Mouse (Mus musculus) liver, postnatal 0 days (tissue): ENCODE measurements around the gene Ate1. TPM values are rescaled to one million over a fixed set of nuclear protein-coding genes. Genes with fewer than 3 reads are reported as not detected.
A peak's percentile ranks its signal among the peaks of the same experiment; 100 is the strongest.

Source experiments
- ATAC-seq: fragments of 200-750 bp; cut with Nextera tagmentation; 2 replicates; pipeline ENCODE4 v1.8.0; 2017; ENCODE audit warnings: mild to moderate bottlenecking, moderate library complexity
- DNase-seq: peaks from one replicate; pipeline ENCODE4 v3.0.0-alpha.2; 2016
- H3K27ac ChIP-seq: fragments of 300-500 bp; sonication (generic); 2 replicates; pipeline ENCODE4 v1.5.1; 2014; ENCODE audit warnings: antibody characterized with exemption, moderate library complexity, mild to moderate bottlenecking, low read depth
- H3K27me3 ChIP-seq: fragments of 300-500 bp; sonication (generic); 2 replicates; pipeline ENCODE4 v1.6.1; 2014; ENCODE audit warnings: low read length, control low read depth, mixed read lengths; ENCODE audit not compliant: insufficient read depth
- H3K36me3 ChIP-seq: fragments of 300-500 bp; sonication (generic); replicated peaks from 2 replicates; pipeline ENCODE4 v1.6.1; 2014; ENCODE audit warnings: mild to moderate bottlenecking, control low read depth, low read length, moderate library complexity, mixed read lengths; ENCODE audit not compliant: insufficient read depth
- H3K4me1 ChIP-seq: fragments of 300-500 bp; sonication (generic); 2 replicates; pipeline ENCODE4 v1.6.1; 2014; ENCODE audit warnings: antibody characterized with exemption, mild to moderate bottlenecking, control low read depth; ENCODE audit not compliant: insufficient read depth
- H3K4me2 ChIP-seq: fragments of 300-500 bp; sonication (generic); 2 replicates; pipeline ENCODE4 v1.6.1; 2014; ENCODE audit warnings: low read depth, mild to moderate bottlenecking, low read length, moderate library complexity, mixed read lengths
- H3K4me3 ChIP-seq: fragments of 300-500 bp; sonication (generic); 2 replicates; pipeline ENCODE4 v1.5.1; 2014; ENCODE audit warnings: low read depth, low read length
- H3K9ac ChIP-seq: fragments of 300-500 bp; sonication (generic); replicated peaks from 2 replicates; pipeline ENCODE4 v1.6.1; 2014; ENCODE audit warnings: mild to moderate bottlenecking, moderate library complexity
- H3K9me3 ChIP-seq: fragments of 300-500 bp; sonication (generic); 2 replicates; pipeline ENCODE4 v1.6.1; 2016; ENCODE audit warnings: mild to moderate bottlenecking, control low read depth, low read length, mixed read lengths
- CTCF ChIP-seq: sonication (generic); IDR thresholded peaks from 2 replicates; pipeline ENCODE4 v1.5.1; 2016; ENCODE audit warnings: antibody characterized with exemption, low read depth
- EP300 ChIP-seq: IDR thresholded peaks from 2 replicates; pipeline ENCODE4 v1.6.1; 2016; ENCODE audit warnings: antibody characterized with exemption, low read depth, mild to moderate bottlenecking
- WGBS: fragments of 180-500 bp; shearing (Covaris S2); extraction: QIAGEN DNeasy Blood & Tissue Kit; methylation state at CpG from one replicate; pipeline ENCODE4 v1.1.7; 2014; ENCODE audit not compliant: insufficient replicate concordance; 5-methylcytosine and 5-hydroxymethylcytosine counted together
- polyA plus RNA-seq: library from polyadenylated mRNA; unstranded; fragments of >200 nt; fragmentation: Nextera tagmentation; extraction: Ambion mirVana; gene quantifications from 2 replicates; pipeline ENCODE4 v1.2.1, GENCODE M21; 2015

Gene Ate1
- polyA plus RNA-seq, 1 experiment from 2014 or later: 25.1 TPM

DNA sequence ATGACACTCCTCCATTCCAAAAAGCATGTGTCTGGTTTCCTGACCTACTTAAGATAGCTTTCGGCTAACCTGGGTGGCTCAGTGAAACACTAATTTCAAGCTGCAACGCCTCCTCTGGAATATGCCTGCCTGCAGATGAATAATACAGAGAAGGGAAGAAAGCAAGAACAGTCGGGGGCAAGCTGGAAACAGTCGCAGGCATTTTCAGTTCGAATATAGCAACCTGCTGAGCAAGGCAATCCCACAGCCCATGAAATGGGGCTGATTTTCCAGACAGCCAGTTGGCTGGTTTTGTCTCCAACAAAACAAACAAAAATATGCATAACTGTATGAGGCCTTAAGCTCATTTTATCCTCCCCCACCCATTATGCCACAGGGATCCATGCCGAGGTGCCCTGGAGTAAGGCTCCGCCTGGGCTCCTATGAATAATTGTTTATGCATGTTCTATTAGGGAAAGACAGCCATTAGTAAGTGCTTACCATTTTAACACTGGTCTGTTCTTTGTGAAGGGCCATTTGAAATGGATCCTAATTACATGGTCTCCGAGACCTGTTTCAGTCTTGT is 138.7 kb downstream of the Ate1 start:
- TF ChIP-seq CTCF (no peak), EP300 (no peak)
- Histone ChIP-seq H3K9ac (no peak overlapping the region), H3K4me1 (no peaks in the 10 kb centered on the region), H3K4me2 (no peak overlapping the region), H3K27ac (no peak overlapping the region), H3K4me3 (no peak overlapping the region), H3K36me3 (no peaks in the 10 kb centered on the region), H3K27me3 (no peaks in the 10 kb centered on the region), H3K9me3 (no peaks in the 10 kb centered on the region)
- no peak for ATAC-seq
- no peak for DNase-seq
- 82% methylated on average over 8 of the region's 8 CpGs for WGBS

DNA sequence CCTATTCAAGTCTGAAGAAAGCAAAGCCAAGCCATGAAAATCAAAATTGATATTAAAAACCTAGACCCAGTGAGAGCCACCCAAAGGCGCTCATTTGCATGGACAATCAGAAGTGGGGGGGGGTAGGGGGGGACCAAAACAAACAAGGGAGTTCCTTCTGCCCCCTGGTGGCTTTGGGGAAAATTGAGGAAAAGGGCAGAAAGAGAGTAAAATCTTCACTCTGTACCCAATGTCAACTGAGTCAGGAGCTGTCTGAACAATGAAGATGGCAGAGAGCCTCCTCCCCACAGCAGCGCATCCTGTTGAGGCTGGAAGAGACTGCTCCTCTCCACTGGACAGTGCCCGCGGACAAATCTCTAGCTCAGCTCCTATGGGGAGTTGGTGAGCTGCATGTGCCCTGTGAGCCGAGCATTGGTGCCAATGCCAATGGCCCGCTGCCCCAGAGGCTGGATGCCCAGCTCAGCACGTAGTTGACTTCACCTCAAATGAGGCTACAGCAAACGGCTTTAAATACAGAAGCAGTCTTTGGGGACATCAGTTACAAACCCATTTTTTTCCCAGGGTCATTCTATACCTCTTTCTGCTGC is 139.3 kb downstream of the Ate1 start:
- Histone ChIP-seq H3K9ac (no peak overlapping the region), H3K36me3 (no peaks in the 10 kb centered on the region), H3K4me1 (no peaks in the 10 kb centered on the region), H3K9me3 (no peaks in the 10 kb centered on the region), H3K27ac (no peak overlapping the region), H3K4me2 (no peak overlapping the region), H3K4me3 (no peak overlapping the region), H3K27me3 (no peaks in the 10 kb centered on the region)
- DNase-seq (no peak), ATAC-seq (no peak)
- 78% methylated on average over 8 of the region's 8 CpGs for WGBS
- TF ChIP-seq CTCF (0 out of 2 replicates have a peak, but pooled peaks have one; percentile 25), EP300 (no peak)

DNA sequence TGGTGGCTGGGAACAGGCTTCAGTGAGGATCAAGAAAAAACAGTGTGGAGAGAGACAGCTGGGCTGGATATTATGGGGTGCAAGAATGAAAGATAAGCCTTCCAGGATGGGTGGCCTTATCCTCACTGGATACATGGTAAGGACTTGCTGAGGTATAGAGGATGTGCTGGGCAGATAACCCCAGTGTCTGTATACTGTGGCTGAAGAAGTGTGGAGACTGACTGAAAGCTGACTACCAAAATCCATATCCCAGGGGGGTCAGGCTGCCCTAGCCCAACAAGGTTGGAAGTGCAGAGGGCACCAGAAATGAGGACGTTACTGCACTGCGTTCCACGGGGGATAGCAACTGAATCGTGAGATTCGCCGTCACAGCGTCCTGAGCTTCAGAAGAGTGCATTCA is 139.8 kb downstream of the Ate1 start:
- DNase-seq (no peak), ATAC-seq (no peak)
- H3K4me1 ChIP-seq: no peaks in the 10 kb centered on the region
- H3K4me2 ChIP-seq: no peak overlapping the region
- TF ChIP-seq CTCF (no peak), EP300 (no peak)
- no peak overlapping the region for H3K9ac ChIP-seq
- H3K4me3 ChIP-seq: no peak overlapping the region
- H3K9me3 ChIP-seq: no peaks in the 10 kb centered on the region
- no peaks in the 10 kb centered on the region for H3K27me3 ChIP-seq
- no peak overlapping the region for H3K27ac ChIP-seq
- 89% methylated on average over 7 of the region's 7 CpGs for WGBS
- no peaks in the 10 kb centered on the region for H3K36me3 ChIP-seq

DNA sequence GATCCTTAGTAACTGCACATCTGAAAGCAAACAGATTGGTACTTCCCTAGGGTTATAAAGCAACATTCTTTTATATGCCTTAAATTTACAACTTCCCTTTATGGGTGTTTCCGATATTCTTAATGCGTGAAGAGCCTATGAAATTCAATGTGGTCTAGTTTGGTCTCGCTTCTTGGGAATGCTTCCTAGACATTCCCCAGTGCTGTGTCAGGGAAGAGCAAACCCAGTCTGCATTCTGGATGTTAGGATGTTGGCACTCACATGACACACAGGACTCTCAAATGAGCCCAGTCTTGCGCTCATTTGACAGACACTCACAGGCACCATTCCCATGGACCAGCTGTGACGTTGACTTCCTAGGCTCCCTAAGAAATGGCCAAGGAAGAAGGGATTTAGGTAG is 140.3 kb downstream of the Ate1 start:
- no peaks in the 10 kb centered on the region for H3K4me1 ChIP-seq

DNA sequence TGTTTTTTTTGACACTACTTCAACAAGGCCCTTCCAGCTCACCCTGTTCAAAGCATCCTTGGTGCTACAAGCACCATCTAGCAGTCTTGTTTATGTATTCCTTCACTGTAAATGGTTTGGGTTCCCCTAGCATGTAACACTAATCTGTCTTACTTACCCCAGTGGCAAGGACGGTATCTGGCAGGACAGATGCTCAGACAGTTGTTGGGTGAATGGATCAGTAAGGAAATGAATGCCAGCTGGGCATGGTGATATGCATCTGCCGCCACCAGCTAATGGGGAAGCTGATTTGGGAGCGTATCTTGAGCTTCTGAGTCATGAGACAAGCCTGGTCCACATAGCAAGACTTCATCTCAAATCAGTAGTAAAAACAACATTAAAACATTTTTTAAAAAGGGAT is 141.9 kb downstream of the Ate1 start:
- Histone ChIP-seq H3K9me3 (no peaks in the 10 kb centered on the region), H3K36me3 (no peaks in the 10 kb centered on the region), H3K4me3 (no peak overlapping the region), H3K4me2 (no peak overlapping the region), H3K9ac (no peak overlapping the region), H3K27me3 (no peaks in the 10 kb centered on the region), H3K4me1 (no peaks in the 10 kb centered on the region), H3K27ac (no peak overlapping the region)
- WGBS: 52% methylated on average over 3 of the region's 3 CpGs
- TF ChIP-seq EP300: no peak
- TF ChIP-seq CTCF: no peak
- DNase-seq (no peak), ATAC-seq (no peak)

More for the DNA sequence above, 140.3 kb downstream of the Ate1 start:
- WGBS: 88% methylated on average over 5 of the region's 5 CpGs
- no peak for TF ChIP-seq EP300
- no peak for TF ChIP-seq CTCF
- no peak for DNase-seq
- no peak overlapping the region for H3K27ac ChIP-seq
- no peak overlapping the region for H3K4me3 ChIP-seq
- H3K4me2 ChIP-seq: no peak overlapping the region
- H3K9me3 ChIP-seq: no peaks in the 10 kb centered on the region
- H3K27me3 ChIP-seq: no peaks in the 10 kb centered on the region
- no peaks in the 10 kb centered on the region for H3K36me3 ChIP-seq
- no peak for ATAC-seq
- no peak overlapping the region for H3K9ac ChIP-seq

DNA sequence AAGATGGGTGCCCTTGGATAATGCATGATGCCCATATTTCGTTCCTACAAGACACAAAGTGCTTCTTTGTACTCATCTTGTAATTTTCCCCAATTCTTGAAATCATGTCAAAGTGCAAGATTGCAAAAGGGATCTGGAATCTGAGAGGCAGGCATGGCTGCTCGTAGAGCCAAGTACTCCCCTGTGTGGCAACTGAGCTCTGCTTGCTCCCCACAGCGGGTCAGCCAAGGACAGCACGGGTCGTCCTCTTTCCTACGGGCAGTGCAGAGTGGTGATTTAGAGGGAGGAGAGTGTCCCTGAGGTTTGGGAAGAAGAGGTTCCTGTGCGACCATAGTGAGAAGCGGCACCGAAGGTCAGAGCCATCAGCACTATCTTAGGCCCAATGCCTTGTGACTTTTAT is 145.9 kb downstream of the Ate1 start:
- no peaks in the 10 kb centered on the region for H3K36me3 ChIP-seq
- no peak for TF ChIP-seq EP300
- TF ChIP-seq CTCF: no peak
- H3K4me1 ChIP-seq: no peaks in the 10 kb centered on the region
- no peak overlapping the region for H3K4me2 ChIP-seq
- no peak overlapping the region for H3K9ac ChIP-seq
- no peaks in the 10 kb centered on the region for H3K9me3 ChIP-seq
- DNase-seq (peak; percentile 6), ATAC-seq (no peak)
- no peak overlapping the region for H3K4me3 ChIP-seq
- H3K27me3 ChIP-seq: no peaks in the 10 kb centered on the region
- H3K27ac ChIP-seq: no peak overlapping the region
- WGBS: 81% methylated on average over 9 of the region's 9 CpGs
